Mouse (Mus musculus) Patski (cell line): ENCODE measurements around the gene Atp13a4. TPM values are rescaled to one million over a fixed set of nuclear protein-coding genes. Genes with fewer than 3 reads are reported as not detected.

ENCODE experiments used
- ATAC-seq: fragments of 100-300 bp; one replicate; pipeline ENCODE4 v1.8.0; 2021
- CTCF ChIA-PET: fragments of 350-600 bp; sonication (Branson Sonifier 250); formaldehyde crosslinking; loops from one replicate; lab custom pipeline; 2022; ENCODE audit warnings: inconsistent platforms; lab: Charles Lee
- POLR2A ChIA-PET: fragments of 350-600 bp; sonication (Branson Sonifier 250); formaldehyde crosslinking; loops from one replicate; lab custom pipeline; 2022; ENCODE audit warnings: antibody characterized with exemption, inconsistent platforms; lab: Charles Lee
- DNase-seq: peaks from one replicate; pipeline ENCODE4 v3.0.0-alpha.2; 2011; ENCODE audit warnings: low read depth, low spot score
- H3K27me3 ChIP-seq: fragments of 371-371 bp; one replicate; pipeline ENCODE4 v1.5.1; 2021
- CTCF ChIP-seq: fragments of 100-300 bp; IDR thresholded peaks from one replicate; pipeline ENCODE4 v1.5.1; 2021
- in situ Hi-C: fragments of 300-500 bp; cut with MboI; formaldehyde crosslinking; loops from 3 replicates; pipeline ENCODE4 v1.11.1; 2018; ENCODE audit warnings: low pct_unique_long_range_greater_than_20kb, mixed read lengths
- polyA plus RNA-seq: library from polyadenylated mRNA; unstranded; gene quantifications from one replicate; pipeline ENCODE4 v1.2.3, GENCODE M21; 2021

Atp13a4 gene
- polyA plus RNA-seq, 1 experiment from 2014 or later = not detected

DNA sequence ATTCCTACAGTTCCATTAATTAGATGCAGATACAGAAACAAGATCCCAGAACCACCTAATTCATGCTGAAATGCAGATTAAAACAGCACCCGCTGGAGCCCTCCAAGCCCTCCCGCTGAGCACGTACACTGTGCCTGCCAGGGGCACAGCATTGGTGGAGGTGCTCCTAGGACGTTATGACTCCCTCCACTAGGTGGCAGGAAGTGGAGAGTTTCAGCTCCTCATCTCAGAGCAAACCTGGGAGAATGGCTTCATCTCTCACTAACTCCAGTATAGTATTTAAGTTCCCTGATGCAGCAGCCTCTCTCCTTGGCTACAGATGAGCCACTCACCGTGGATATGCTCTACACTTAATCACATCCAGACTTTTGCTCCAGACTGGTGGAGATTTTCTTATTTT, 110.0 kb downstream of the Atp13a4 start:
- in situ Hi-C loops = no loop called here
- peaks cover 5% of the 10 kb centered on the region for H3K27me3 ChIP-seq
- POLR2A ChIA-PET = no interaction called here
- DNase-seq = no peak
- ATAC-seq = peak; percentile 51
- peak; percentile 58 for TF ChIP-seq CTCF
- CTCF ChIA-PET = interaction anchor here (1.3 kb wide), 1 partner anchor 22 kb away, joined by 3 read pairs; no protein-coding TSS in a partner anchor

DNA sequence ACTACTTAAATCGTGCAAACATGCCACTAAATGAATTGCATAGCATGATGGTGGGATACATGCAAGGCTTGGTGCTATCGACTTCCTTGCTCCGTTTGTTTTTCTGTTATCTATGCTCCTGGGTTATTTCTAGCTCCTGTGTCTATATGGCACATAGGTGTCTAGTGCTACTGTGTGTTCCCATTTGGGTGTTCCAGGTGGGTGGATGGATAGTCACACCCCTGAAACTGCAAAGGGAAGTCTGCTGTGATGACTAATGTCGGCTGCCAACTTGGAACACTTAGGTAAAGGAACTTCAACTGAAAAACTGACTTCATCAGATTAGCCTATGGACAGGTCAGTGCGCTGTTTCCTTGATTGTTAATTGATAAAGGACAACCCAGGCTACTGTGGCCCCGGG, 129.8 kb downstream of the Atp13a4 start:
- DNase-seq (no peak), ATAC-seq (no peak)
- ChIA-PET CTCF (interaction anchor here (0.9 kb wide), 1 partner anchor 300 kb away, joined by 3 read pairs; no protein-coding TSS in a partner anchor), POLR2A (no interaction called here)
- peaks cover 8% of the 10 kb centered on the region for H3K27me3 ChIP-seq
- no peak for TF ChIP-seq CTCF
- in situ Hi-C loops = loop anchor here (25.0 kb wide), 1 partner anchor 578 kb away; no protein-coding TSS in a partner anchor

DNA sequence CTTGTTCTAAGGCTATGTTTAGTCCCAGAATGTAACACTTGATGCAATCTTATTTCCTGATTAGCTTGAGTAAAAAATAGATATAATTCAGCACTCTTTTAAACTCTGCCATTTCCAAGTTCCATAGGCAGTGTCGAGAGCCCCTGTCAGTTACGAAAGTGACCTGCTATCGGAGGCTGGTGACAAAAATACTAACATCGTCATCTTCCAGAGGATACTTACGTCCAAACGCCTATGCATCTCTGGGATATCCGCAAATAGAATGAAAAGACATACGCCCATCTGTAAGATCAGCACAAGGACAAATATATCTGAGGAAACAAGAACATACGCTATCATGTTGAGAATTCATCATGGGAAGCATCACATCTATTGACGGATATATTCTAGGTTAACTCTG, 137.3 kb downstream of the Atp13a4 start:
- H3K27me3 ChIP-seq = peaks cover 23% of the 10 kb centered on the region
- ChIA-PET CTCF (no interaction called here), POLR2A (no interaction called here)
- DNase-seq = no peak
- ATAC-seq = no peak
- no peak for TF ChIP-seq CTCF
- in situ Hi-C loops = loop anchor here (25.0 kb wide), 1 partner anchor 570 kb away; no protein-coding TSS in a partner anchor

DNA sequence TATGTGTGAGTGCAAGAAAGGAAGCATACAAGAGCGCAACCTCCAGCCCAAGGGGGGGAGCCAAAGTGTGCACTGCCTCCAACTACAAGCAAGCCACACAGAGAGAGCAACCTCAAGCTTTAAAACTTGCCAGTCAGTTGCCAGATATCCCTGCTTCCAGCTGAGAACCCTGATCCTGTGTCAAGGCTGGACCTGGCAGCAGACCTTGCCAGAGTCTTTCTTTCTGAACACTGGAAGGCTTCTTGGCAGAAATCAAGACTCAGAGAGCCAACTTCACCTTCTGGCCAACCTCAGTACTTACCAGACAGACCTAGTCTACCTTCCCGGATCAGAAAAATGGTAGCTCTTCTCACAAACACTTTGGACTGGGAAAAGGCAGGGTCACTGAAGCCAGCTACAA, 145.6 kb downstream of the Atp13a4 start:
- in situ Hi-C loops = no loop called here
- no peak for ATAC-seq

DNA sequence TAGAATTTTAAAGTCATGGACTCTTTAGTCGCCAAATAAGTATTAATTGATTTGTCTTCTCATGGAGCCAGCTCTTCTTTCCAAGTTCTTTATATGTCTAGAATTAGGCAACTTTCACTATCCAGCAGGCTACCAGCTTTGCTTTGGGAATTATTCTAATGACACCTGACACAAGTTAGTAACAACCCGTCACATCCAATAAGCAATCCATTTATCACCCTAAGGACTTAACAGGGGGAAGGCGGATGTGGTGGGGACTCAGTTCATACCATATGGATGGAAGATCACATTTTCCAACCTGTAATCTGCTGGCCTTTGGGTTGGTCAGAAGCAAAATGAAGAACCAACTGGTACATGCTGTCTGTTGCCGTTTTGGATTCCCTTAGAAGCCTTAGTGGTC, 159.9 kb downstream of the Atp13a4 start:
- ChIA-PET CTCF (no interaction called here), POLR2A (no interaction called here)
- in situ Hi-C loops = no loop called here
- ATAC-seq (no peak), DNase-seq (no peak)
- peaks cover 27% of the 10 kb centered on the region for H3K27me3 ChIP-seq
- TF ChIP-seq CTCF = no peak

More for the DNA sequence above, 145.6 kb downstream of the Atp13a4 start:
- POLR2A ChIA-PET = no interaction called here
- CTCF ChIA-PET = no interaction called here
- TF ChIP-seq CTCF = no peak
- peaks cover 20% of the 10 kb centered on the region for H3K27me3 ChIP-seq
- DNase-seq = no peak

DNA sequence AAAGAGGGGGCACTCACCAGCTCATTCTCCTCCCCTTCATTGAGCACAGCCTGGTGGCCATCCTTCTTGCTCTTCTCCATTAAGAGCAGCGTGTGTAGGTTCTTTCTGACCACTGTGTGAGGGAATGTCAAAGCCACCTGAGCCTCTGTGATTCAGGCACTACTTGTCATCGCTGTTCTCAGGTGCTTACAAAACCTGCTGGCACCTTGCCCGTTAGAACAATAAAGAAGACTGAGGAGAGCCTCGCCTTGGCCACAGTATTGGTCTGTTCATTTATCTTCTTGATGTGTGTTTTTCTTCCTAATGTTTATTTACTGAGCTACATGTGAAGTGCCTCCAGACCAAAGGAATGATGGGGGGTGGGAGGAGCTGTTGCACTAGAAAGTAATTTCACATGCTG, 166.2 kb downstream of the Atp13a4 start, which contains the start of gene Atp13a5:
Gene Atp13a5 (minus strand): TSS at position 275 of the 400 bp plus-strand sequence.
- in situ Hi-C loops = no loop called here
- CTCF ChIA-PET = no interaction called here
- no peak for ATAC-seq
- POLR2A ChIA-PET = no interaction called here
- TF ChIP-seq CTCF = no peak
- no peak for DNase-seq
- H3K27me3 ChIP-seq = peaks cover 9% of the 10 kb centered on the region

DNA sequence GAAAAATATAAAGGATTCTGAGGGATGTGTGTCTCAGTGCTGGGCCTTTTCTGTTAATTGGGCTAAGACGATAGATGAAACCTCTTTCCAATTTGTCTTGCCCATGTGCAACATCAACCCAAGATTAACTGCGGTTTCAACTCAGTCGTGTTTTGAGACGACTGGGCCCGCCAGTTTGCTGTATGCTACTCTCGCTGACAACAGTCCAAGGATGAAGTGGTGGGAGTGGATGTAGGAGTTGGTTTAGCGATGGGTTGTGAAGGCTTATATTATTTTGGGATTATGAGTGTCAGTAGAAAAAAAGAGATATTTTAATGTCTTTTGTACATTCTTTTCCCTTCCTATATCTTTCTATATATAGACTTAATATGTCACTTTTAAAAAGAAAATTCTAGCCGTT, 170.0 kb downstream of the Atp13a4 start:
- DNase-seq = no peak
- no peak for ATAC-seq
- in situ Hi-C loops = no loop called here
- no peak for TF ChIP-seq CTCF
- POLR2A ChIA-PET = no interaction called here
- H3K27me3 ChIP-seq = peaks cover 19% of the 10 kb centered on the region
- CTCF ChIA-PET = no interaction called here

Other genes starting within 250 kb of the Atp13a4 start
- gene Atp13a5, start 166.1 kb downstream of the Atp13a4 start, polyA plus RNA-seq = not detected
- 56.8 TPM for gene Opa1, start 34.5 kb upstream of the Atp13a4 start, polyA plus RNA-seq